Mouse (Mus musculus): Measurements from ENCODE around the gene Osbpl10. TPM values are rescaled to one million over a fixed set of nuclear protein-coding genes. Genes with fewer than 3 reads are reported as not detected.

The Osbpl10 gene
- polyA plus RNA-seq, 1 experiment from 2014 or later = 1.6 TPM

DNA sequence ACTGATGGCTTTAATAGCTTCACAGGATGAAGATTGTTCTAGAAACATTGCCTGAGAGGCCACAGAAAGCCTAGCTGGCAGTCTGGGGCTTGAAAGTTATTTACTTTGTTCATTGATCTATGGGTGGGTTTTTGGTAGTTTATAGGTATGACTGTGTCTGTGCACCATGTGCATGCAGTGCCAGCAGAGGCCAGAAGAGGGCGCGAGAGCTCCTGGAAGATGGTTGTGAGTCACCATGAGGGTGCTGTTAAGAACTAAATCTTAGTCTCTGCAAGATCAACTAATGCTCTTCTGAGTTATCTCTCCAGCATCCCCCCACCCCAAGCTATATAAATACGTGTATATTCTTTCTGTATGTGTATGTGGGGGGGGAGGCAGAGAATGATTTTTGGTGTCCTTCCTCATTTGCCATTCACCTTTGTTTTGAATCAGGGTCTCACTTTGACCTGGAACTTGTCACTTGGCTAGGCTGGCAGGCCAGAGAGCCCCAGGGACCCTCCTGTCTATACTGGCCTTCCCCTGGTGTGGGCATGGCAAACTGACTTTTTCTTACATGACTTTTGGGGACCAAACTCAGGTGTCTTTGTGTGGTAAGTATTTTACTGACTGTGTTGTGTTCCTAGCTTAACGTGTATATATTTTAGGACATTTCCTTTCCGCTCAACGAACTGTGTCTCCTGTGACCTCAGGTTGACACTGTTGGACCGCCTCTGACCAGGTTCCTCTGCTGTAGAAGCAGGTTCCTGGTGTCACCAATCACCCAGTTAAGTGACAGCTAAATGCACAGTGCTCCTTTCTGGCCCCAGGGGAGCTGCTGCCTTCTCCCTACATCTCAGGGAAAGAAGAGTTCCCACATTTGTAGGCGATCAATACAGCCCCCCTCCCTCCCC lies 65.8 kb downstream of the Osbpl10 start:
- 74% methylated on average over 8 of the region's 8 CpGs for WGBS
- Histone ChIP-seq H3K9ac (ENCODE audit: low read length) (no peak overlapping the region), H3K4me3 (ENCODE audit: low read depth, low read length) (no peak overlapping the region), H3K36me3 (ENCODE audit: control insufficient read depth, insufficient read depth, low read length) (no peaks in the 10 kb centered on the region), H3K9me3 (ENCODE audit: control insufficient read depth, low read length) (no peaks in the 10 kb centered on the region), H3K27ac (ENCODE audit: low read depth) (no peak overlapping the region), H3K4me2 (ENCODE audit: low read length) (no peak overlapping the region), H3K4me1 (replicated peaks; ENCODE audit: control insufficient read depth, insufficient read depth, low read length) (peaks cover 12% of the 10 kb centered on the region), H3K27me3 (replicated peaks; ENCODE audit: control insufficient read depth, insufficient read depth, low read length) (no peaks in the 10 kb centered on the region)
- ATAC-seq (replicated peaks; ENCODE audit: low FRiP score, low TSS enrichment, low read depth) (no peak), DNase-seq (ENCODE audit: low spot score) (no peak)

DNA sequence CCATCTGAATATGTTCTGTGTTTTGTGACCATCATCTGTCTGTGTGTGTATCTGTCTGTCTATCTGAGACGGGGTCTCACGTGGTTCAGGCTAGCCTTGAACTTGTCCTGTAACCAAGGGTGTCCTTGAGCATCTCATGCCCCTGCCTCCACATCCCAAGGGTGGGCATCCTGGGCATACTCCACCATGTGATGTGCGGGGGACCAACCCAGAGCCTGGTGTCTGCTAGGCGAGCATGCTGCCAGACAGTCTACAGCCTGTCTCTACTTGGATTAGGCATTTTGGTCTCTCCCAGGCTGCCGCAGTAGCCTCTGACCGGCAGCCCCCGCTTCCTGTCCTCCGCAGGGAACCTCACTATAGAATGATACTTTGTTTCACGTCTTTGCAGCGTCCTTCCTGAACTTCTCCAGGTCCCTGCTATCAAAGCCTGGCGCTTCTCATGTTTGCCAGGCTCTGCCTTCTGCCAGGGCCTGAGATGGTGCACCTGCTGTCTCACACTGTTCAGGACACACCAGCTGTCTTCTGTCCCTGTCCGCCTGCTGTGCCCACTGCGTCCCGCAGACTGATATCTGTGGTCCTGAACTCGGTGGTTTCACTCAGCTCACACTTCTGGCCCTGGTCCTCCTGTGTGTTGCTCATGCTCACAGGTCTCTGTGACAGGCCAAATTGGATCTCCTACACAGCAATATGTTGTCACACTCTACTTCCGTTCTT lies 66.9 kb downstream of the Osbpl10 start:
- H3K9me3 ChIP-seq (ENCODE audit: control insufficient read depth, low read length) = no peaks in the 10 kb centered on the region
- no peak overlapping the region for H3K4me3 ChIP-seq (ENCODE audit: low read depth, low read length)
- H3K4me1 ChIP-seq (replicated peaks; ENCODE audit: control insufficient read depth, insufficient read depth, low read length) = peaks cover 5% of the 10 kb centered on the region; the same call in 1 of the 2 replicates
- no peak overlapping the region for H3K4me2 ChIP-seq (ENCODE audit: low read length)
- no peak overlapping the region for H3K9ac ChIP-seq (ENCODE audit: low read length)
- no peak for DNase-seq (ENCODE audit: low spot score)
- WGBS = 57% methylated on average over 16 of the region's 16 CpGs
- H3K36me3 ChIP-seq (ENCODE audit: control insufficient read depth, insufficient read depth, low read length) = no peaks in the 10 kb centered on the region
- H3K27ac ChIP-seq (ENCODE audit: low read depth) = no peak overlapping the region
- no peak for ATAC-seq (replicated peaks; ENCODE audit: low FRiP score, low TSS enrichment, low read depth)
- no peaks in the 10 kb centered on the region for H3K27me3 ChIP-seq (replicated peaks; ENCODE audit: control insufficient read depth, insufficient read depth, low read length)

- no peaks in the 10 kb centered on the region for H3K9me3 ChIP-seq (ENCODE audit: control insufficient read depth, low read length)
- H3K27ac ChIP-seq (ENCODE audit: low read depth) = no peak overlapping the region
- ATAC-seq (replicated peaks; ENCODE audit: low FRiP score, low TSS enrichment, low read depth) (no peak), DNase-seq (ENCODE audit: low spot score) (no peak)
- H3K4me3 ChIP-seq (ENCODE audit: low read depth, low read length) = no peak overlapping the region
- no peaks in the 10 kb centered on the region for H3K36me3 ChIP-seq (ENCODE audit: control insufficient read depth, insufficient read depth, low read length)
- H3K4me1 ChIP-seq (replicated peaks; ENCODE audit: control insufficient read depth, insufficient read depth, low read length) = peaks cover 5% of the 10 kb centered on the region; the same call in 1 of the 2 replicates
- no peak overlapping the region for H3K9ac ChIP-seq (ENCODE audit: low read length)
- WGBS = 80% methylated on average over 8 of the region's 8 CpGs
- H3K4me2 ChIP-seq (ENCODE audit: low read length) = no peak overlapping the region
- no peaks in the 10 kb centered on the region for H3K27me3 ChIP-seq (replicated peaks; ENCODE audit: control insufficient read depth, insufficient read depth, low read length)
These were observed 68.3 kb downstream of the Osbpl10 start for GRCm38 (mm10) chr9:115046701-115047100.

DNA sequence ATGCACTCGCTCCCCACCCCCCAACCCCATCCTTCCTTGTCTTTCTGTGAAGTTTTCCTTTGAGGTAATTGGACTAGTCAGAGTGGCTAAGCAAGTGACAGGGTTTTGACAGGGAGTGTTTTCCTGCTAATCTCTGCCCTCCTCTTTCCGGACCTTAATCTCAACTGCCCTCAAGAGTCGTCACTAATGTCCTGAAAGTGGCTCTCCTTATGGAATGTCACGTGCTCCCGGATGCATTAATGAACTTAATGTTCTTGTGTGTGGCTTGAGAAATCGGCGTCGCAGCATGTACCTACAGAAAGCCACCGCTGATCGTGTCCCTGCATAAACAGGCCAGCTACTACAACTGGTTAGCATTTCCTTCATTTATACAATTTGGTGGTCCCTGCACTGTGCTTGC lies 70.0 kb downstream of the Osbpl10 start:
- H3K36me3 ChIP-seq (ENCODE audit: control insufficient read depth, insufficient read depth, low read length) = no peaks in the 10 kb centered on the region

GRCm38 (mm10) chr9:115048861-115049260 lies 70.5 kb downstream of the Osbpl10 start:
- H3K27ac ChIP-seq (ENCODE audit: low read depth) = no peak overlapping the region
- no peak for ATAC-seq (replicated peaks; ENCODE audit: low FRiP score, low TSS enrichment, low read depth)
- WGBS = 72% methylated on average over 7 of the region's 7 CpGs

More for the DNA sequence above, 70.0 kb downstream of the Osbpl10 start:
- ATAC-seq (replicated peaks; ENCODE audit: low FRiP score, low TSS enrichment, low read depth) (no peak), DNase-seq (ENCODE audit: low spot score) (no peak)
- WGBS = 69% methylated on average over 10 of the region's 10 CpGs
- H3K27me3 ChIP-seq (replicated peaks; ENCODE audit: control insufficient read depth, insufficient read depth, low read length) = no peaks in the 10 kb centered on the region
- H3K27ac ChIP-seq (ENCODE audit: low read depth) = no peak overlapping the region
- no peak overlapping the region for H3K4me2 ChIP-seq (ENCODE audit: low read length)
- H3K4me1 ChIP-seq (replicated peaks; ENCODE audit: control insufficient read depth, insufficient read depth, low read length) = peaks cover 5% of the 10 kb centered on the region; the same call in 1 of the 2 replicates
- H3K9ac ChIP-seq (ENCODE audit: low read length) = no peak overlapping the region
- H3K9me3 ChIP-seq (ENCODE audit: control insufficient read depth, low read length) = no peaks in the 10 kb centered on the region
- no peak overlapping the region for H3K4me3 ChIP-seq (ENCODE audit: low read depth, low read length)

GRCm38 (mm10) chr9:115049981-115050720 lies 71.8 kb downstream of the Osbpl10 start:
- peaks cover 8% of the 10 kb centered on the region for H3K4me1 ChIP-seq (replicated peaks; ENCODE audit: control insufficient read depth, insufficient read depth, low read length)
- no peaks in the 10 kb centered on the region for H3K9me3 ChIP-seq (ENCODE audit: control insufficient read depth, low read length)
- no peak for ATAC-seq (replicated peaks; ENCODE audit: low FRiP score, low TSS enrichment, low read depth)
- WGBS = 78% methylated on average over 13 of the region's 13 CpGs
- no peak overlapping the region for H3K9ac ChIP-seq (ENCODE audit: low read length)
- DNase-seq (ENCODE audit: low spot score) = no peak
- H3K36me3 ChIP-seq (ENCODE audit: control insufficient read depth, insufficient read depth, low read length) = no peaks in the 10 kb centered on the region
- H3K27ac ChIP-seq (ENCODE audit: low read depth) = no peak overlapping the region
- no peak overlapping the region for H3K4me3 ChIP-seq (ENCODE audit: low read depth, low read length)
- no peak overlapping the region for H3K4me2 ChIP-seq (ENCODE audit: low read length)
- H3K27me3 ChIP-seq (replicated peaks; ENCODE audit: control insufficient read depth, insufficient read depth, low read length) = no peaks in the 10 kb centered on the region

More at GRCm38 (mm10) chr9:115048861-115049260, 70.5 kb downstream of the Osbpl10 start:
- Histone ChIP-seq H3K4me2 (ENCODE audit: low read length) (no peak overlapping the region), H3K36me3 (ENCODE audit: control insufficient read depth, insufficient read depth, low read length) (no peaks in the 10 kb centered on the region), H3K9ac (ENCODE audit: low read length) (no peak overlapping the region), H3K9me3 (ENCODE audit: control insufficient read depth, low read length) (no peaks in the 10 kb centered on the region), H3K4me1 (replicated peaks; ENCODE audit: control insufficient read depth, insufficient read depth, low read length) (peaks cover 8% of the 10 kb centered on the region; the same call in 1 of the 2 replicates), H3K27me3 (replicated peaks; ENCODE audit: control insufficient read depth, insufficient read depth, low read length) (no peaks in the 10 kb centered on the region), H3K4me3 (ENCODE audit: low read depth, low read length) (no peak overlapping the region)
- DNase-seq (ENCODE audit: low spot score) = no peak

GRCm38 (mm10) chr9:115051976-115052375 lies 73.6 kb downstream of the Osbpl10 start:
- no peak for ATAC-seq (replicated peaks; ENCODE audit: low FRiP score, low TSS enrichment, low read depth)
- Histone ChIP-seq H3K4me2 (ENCODE audit: low read length) (no peak overlapping the region), H3K9me3 (ENCODE audit: control insufficient read depth, low read length) (no peaks in the 10 kb centered on the region), H3K36me3 (ENCODE audit: control insufficient read depth, insufficient read depth, low read length) (no peaks in the 10 kb centered on the region), H3K4me1 (replicated peaks; ENCODE audit: control insufficient read depth, insufficient read depth, low read length) (peaks cover 8% of the 10 kb centered on the region; the same call in 1 of the 2 replicates), H3K9ac (ENCODE audit: low read length) (no peak overlapping the region), H3K4me3 (ENCODE audit: low read depth, low read length) (no peak overlapping the region), H3K27me3 (replicated peaks; ENCODE audit: control insufficient read depth, insufficient read depth, low read length) (no peaks in the 10 kb centered on the region), H3K27ac (ENCODE audit: low read depth) (no peak overlapping the region)
- 64% methylated on average over 3 of the region's 3 CpGs for WGBS
- no peak for DNase-seq (ENCODE audit: low spot score)

- no peak; the same call in 1 of the 2 replicates for ATAC-seq (replicated peaks; ENCODE audit: low FRiP score, low TSS enrichment, low read depth)
- no peak overlapping the region for H3K4me3 ChIP-seq (ENCODE audit: low read depth, low read length)
- no peak overlapping the region for H3K27ac ChIP-seq (ENCODE audit: low read depth)
- no peak overlapping the region for H3K4me2 ChIP-seq (ENCODE audit: low read length)
- H3K27me3 ChIP-seq (replicated peaks; ENCODE audit: control insufficient read depth, insufficient read depth, low read length) = no peaks in the 10 kb centered on the region
- H3K4me1 ChIP-seq (replicated peaks; ENCODE audit: control insufficient read depth, insufficient read depth, low read length) = peaks cover 14% of the 10 kb centered on the region; the same call in 1 of the 2 replicates
- H3K9me3 ChIP-seq (ENCODE audit: control insufficient read depth, low read length) = no peaks in the 10 kb centered on the region
- H3K9ac ChIP-seq (ENCODE audit: low read length) = no peak overlapping the region
- WGBS = 88% methylated on average over 14 of the region's 14 CpGs
- H3K36me3 ChIP-seq (ENCODE audit: control insufficient read depth, insufficient read depth, low read length) = no peaks in the 10 kb centered on the region
- no peak for DNase-seq (ENCODE audit: low spot score)
These were observed 75.4 kb downstream of the Osbpl10 start for GRCm38 (mm10) chr9:115053779-115054178.
